Mouse (Mus musculus) lung, postnatal 0 days (tissue): ENCODE measurements around the gene Pdlim7.
A peak's percentile ranks its signal among the peaks of the same experiment; 100 is the strongest.

Experiments used
- CTCF ChIP-seq: IDR thresholded peaks from 2 replicates; pipeline ENCODE4 v1.5.1; 2016; ENCODE audit warnings: antibody characterized with exemption, mild to moderate bottlenecking
- EP300 ChIP-seq: IDR thresholded peaks from 2 replicates; pipeline ENCODE4 v1.6.1; 2016; ENCODE audit warnings: antibody characterized with exemption, mild to moderate bottlenecking, control low read depth

- TF ChIP-seq EP300 (no peak), CTCF (peak; percentile 94)
Observed at GRCm38 (mm10) chr13:55536194-55537175, 23.0 kb upstream of the Pdlim7 start, which contains the start of gene Ddx41.
